Mouse (Mus musculus): ENCODE data around the gene Olfr412. TPM values are rescaled to one million over a fixed set of nuclear protein-coding genes. Genes with fewer than 3 reads are reported as not detected.

The Olfr412 gene
- polyA plus RNA-seq (2014; fragmentation: Nextera tagmentation; extraction: Ambion mirVana) = not detected in 2 replicates

- no peaks in the 10 kb centered on the region for H3K4me1 ChIP-seq (ENCODE audit: control insufficient read depth, insufficient read depth, low read length)
- ATAC-seq (replicated peaks; ENCODE audit: insufficient number of reproducible peaks, low FRiP score, low TSS enrichment, low read depth) = no peak
- no peak within 1 kb of the TSS for H3K4me2 ChIP-seq (ENCODE audit: low read depth, low read length)
- H3K9me3 ChIP-seq (replicated peaks; ENCODE audit: control insufficient read depth, low read length) = no peaks in the 10 kb centered on the region
- 77% methylated on average over 1 of the region's 1 CpGs for WGBS
- H3K27me3 ChIP-seq (ENCODE audit: control insufficient read depth, insufficient read depth, low read length) = no peaks in the 10 kb centered on the region
- DNase-seq (ENCODE audit: low spot score) = no peak
- H3K4me3 ChIP-seq (ENCODE audit: low read depth, low read length) = no peak within 1 kb of the TSS
- no peak within 1 kb of the TSS for H3K27ac ChIP-seq (replicated peaks; ENCODE audit: low read depth, low read length)
- no peak within 1 kb of the TSS for H3K9ac ChIP-seq (replicated peaks; ENCODE audit: low read length)
- H3K36me3 ChIP-seq (replicated peaks; ENCODE audit: control insufficient read depth, insufficient read depth, low read depth, low read length) = no peaks in the 10 kb centered on the region
These were observed at the start of gene Olfr412 for GRCm38 (mm10) chr11:74361769-74362168. Olfr412 (plus strand) TSS chr11:74362069.

DNA sequence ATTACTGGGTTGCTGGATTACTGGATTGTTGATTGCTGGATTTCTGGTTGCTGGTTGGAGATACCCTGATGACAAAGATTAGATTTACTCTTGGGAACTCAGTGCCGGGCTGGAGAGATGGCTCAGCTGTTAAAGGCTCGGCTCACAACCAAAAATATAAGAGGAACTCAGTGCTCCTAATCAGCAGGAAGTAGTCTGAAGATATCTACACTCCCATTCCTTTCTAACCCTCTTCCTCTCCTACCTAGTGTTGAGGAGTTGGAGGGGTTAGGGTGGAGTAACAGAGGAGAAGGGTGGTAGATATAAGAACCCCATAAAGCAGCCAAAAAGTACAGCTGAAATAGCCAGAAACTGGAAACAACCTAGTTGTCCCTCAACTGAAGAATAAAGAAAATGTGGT lies 35.8 kb upstream of the Olfr412 start:
- H3K27ac ChIP-seq (replicated peaks; ENCODE audit: low read depth, low read length) = no peak overlapping the region
- no peaks in the 10 kb centered on the region for H3K4me1 ChIP-seq (ENCODE audit: control insufficient read depth, insufficient read depth, low read length)
- no peak overlapping the region for H3K4me3 ChIP-seq (ENCODE audit: low read depth, low read length)
- no peaks in the 10 kb centered on the region for H3K36me3 ChIP-seq (replicated peaks; ENCODE audit: control insufficient read depth, insufficient read depth, low read depth, low read length)
- no peak for DNase-seq (ENCODE audit: low spot score)
- 74% methylated on average over 2 of the region's 2 CpGs for WGBS
- no peak for ATAC-seq (replicated peaks; ENCODE audit: insufficient number of reproducible peaks, low FRiP score, low TSS enrichment, low read depth)
- H3K9ac ChIP-seq (replicated peaks; ENCODE audit: low read length) = no peak overlapping the region
- no peaks in the 10 kb centered on the region for H3K9me3 ChIP-seq (replicated peaks; ENCODE audit: control insufficient read depth, low read length)
- no peaks in the 10 kb centered on the region for H3K27me3 ChIP-seq (ENCODE audit: control insufficient read depth, insufficient read depth, low read length)
- no peak overlapping the region for H3K4me2 ChIP-seq (ENCODE audit: low read depth, low read length)

DNA sequence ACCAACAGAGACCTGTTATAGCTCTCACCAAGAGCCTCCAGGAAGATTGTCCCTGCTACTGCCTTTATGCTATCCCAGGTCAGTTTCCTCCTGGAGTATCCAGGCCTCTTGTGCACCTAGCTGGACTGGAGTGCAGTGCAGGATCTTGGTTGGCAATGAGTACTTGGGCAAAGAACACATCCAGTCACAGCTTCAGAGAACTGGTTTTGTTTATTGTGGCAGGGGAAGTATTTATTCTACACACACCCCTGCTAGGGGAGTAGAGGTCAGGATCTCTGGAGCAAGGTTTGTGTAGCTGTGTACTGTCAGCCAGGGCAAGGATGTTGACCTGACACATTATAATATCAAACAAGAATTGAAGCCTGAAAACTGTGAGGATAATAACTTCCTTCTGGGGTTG lies 33.1 kb upstream of the Olfr412 start:
- ATAC-seq (replicated peaks; ENCODE audit: insufficient number of reproducible peaks, low FRiP score, low TSS enrichment, low read depth) (no peak), DNase-seq (ENCODE audit: low spot score) (no peak)
- Histone ChIP-seq H3K27me3 (ENCODE audit: control insufficient read depth, insufficient read depth, low read length) (no peaks in the 10 kb centered on the region), H3K4me3 (ENCODE audit: low read depth, low read length) (no peak overlapping the region), H3K27ac (replicated peaks; ENCODE audit: low read depth, low read length) (no peak overlapping the region), H3K9ac (replicated peaks; ENCODE audit: low read length) (no peak overlapping the region), H3K4me2 (ENCODE audit: low read depth, low read length) (no peak overlapping the region), H3K9me3 (replicated peaks; ENCODE audit: control insufficient read depth, low read length) (no peaks in the 10 kb centered on the region), H3K36me3 (replicated peaks; ENCODE audit: control insufficient read depth, insufficient read depth, low read depth, low read length) (no peaks in the 10 kb centered on the region), H3K4me1 (ENCODE audit: control insufficient read depth, insufficient read depth, low read length) (no peaks in the 10 kb centered on the region)

- ATAC-seq (replicated peaks; ENCODE audit: insufficient number of reproducible peaks, low FRiP score, low TSS enrichment, low read depth) (no peak), DNase-seq (ENCODE audit: low spot score) (no peak)
- Histone ChIP-seq H3K9ac (replicated peaks; ENCODE audit: low read length) (no peak within 1 kb of the TSS), H3K4me3 (ENCODE audit: low read depth, low read length) (no peak within 1 kb of the TSS), H3K27ac (replicated peaks; ENCODE audit: low read depth, low read length) (no peak within 1 kb of the TSS), H3K27me3 (ENCODE audit: control insufficient read depth, insufficient read depth, low read length) (no peaks in the 10 kb centered on the region), H3K4me1 (ENCODE audit: control insufficient read depth, insufficient read depth, low read length) (no peaks in the 10 kb centered on the region), H3K36me3 (replicated peaks; ENCODE audit: control insufficient read depth, insufficient read depth, low read depth, low read length) (no peaks in the 10 kb centered on the region), H3K4me2 (ENCODE audit: low read depth, low read length) (no peak within 1 kb of the TSS), H3K9me3 (replicated peaks; ENCODE audit: control insufficient read depth, low read length) (no peaks in the 10 kb centered on the region)
- 85% methylated on average over 6 of the region's 6 CpGs for WGBS
These were observed 23.9 kb upstream of the Olfr412 start, which contains the start of gene Olfr410 for GRCm38 (mm10) chr11:74337931-74338330. Olfr410 (minus strand) TSS chr11:74338031.

DNA sequence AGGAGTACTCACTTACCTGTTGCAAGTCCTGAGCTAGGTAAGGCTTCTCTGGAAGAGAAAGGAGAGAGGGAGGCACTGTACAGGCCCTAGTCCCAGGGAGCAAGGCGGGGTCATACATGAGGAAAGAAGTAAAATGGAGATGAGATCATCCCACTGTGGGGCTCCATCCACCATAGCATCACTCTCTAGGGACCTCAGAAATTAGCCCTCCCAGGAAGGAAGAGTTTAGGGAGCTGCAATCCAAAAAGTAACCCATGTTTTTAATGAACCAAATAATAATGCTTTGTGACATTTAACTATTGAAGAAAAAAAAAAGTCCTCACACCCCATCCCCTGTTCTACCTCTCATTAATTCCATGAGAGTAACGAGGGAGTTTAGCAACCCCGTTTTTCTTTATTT lies 9.3 kb upstream of the Olfr412 start, which contains the start of gene Olfr411:
Gene Olfr411, minus strand, starts transcription at position 101 of the 400 bp plus-strand sequence.
- no peak for DNase-seq (ENCODE audit: low spot score)
- no peak within 1 kb of the TSS for H3K4me2 ChIP-seq (ENCODE audit: low read depth, low read length)
- H3K36me3 ChIP-seq (replicated peaks; ENCODE audit: control insufficient read depth, insufficient read depth, low read depth, low read length) = no peaks in the 10 kb centered on the region
- no peak within 1 kb of the TSS for H3K9ac ChIP-seq (replicated peaks; ENCODE audit: low read length)
- H3K27ac ChIP-seq (replicated peaks; ENCODE audit: low read depth, low read length) = no peak within 1 kb of the TSS
- no peaks in the 10 kb centered on the region for H3K4me1 ChIP-seq (ENCODE audit: control insufficient read depth, insufficient read depth, low read length)
- no peaks in the 10 kb centered on the region for H3K27me3 ChIP-seq (ENCODE audit: control insufficient read depth, insufficient read depth, low read length)
- ATAC-seq (replicated peaks; ENCODE audit: insufficient number of reproducible peaks, low FRiP score, low TSS enrichment, low read depth) = no peak
- H3K4me3 ChIP-seq (ENCODE audit: low read depth, low read length) = no peak within 1 kb of the TSS
- H3K9me3 ChIP-seq (replicated peaks; ENCODE audit: control insufficient read depth, low read length) = no peaks in the 10 kb centered on the region
- WGBS = 79% methylated on average over 3 of the region's 3 CpGs

- Histone ChIP-seq H3K4me2 (ENCODE audit: low read depth, low read length) (no peak overlapping the region), H3K4me3 (ENCODE audit: low read depth, low read length) (no peak overlapping the region), H3K27ac (replicated peaks; ENCODE audit: low read depth, low read length) (no peak overlapping the region), H3K4me1 (ENCODE audit: control insufficient read depth, insufficient read depth, low read length) (no peaks in the 10 kb centered on the region), H3K27me3 (ENCODE audit: control insufficient read depth, insufficient read depth, low read length) (no peaks in the 10 kb centered on the region), H3K9me3 (replicated peaks; ENCODE audit: control insufficient read depth, low read length) (no peaks in the 10 kb centered on the region), H3K36me3 (replicated peaks; ENCODE audit: control insufficient read depth, insufficient read depth, low read depth, low read length) (no peaks in the 10 kb centered on the region), H3K9ac (replicated peaks; ENCODE audit: low read length) (no peak overlapping the region)
- DNase-seq (ENCODE audit: low spot score) (peak; percentile 90), ATAC-seq (replicated peaks; ENCODE audit: insufficient number of reproducible peaks, low FRiP score, low TSS enrichment, low read depth) (no peak)
- 11% methylated on average over 22 of the region's 22 CpGs for WGBS
These were observed 9.7 kb downstream of the Olfr412 start for GRCm38 (mm10) chr11:74371393-74372100.

- H3K4me3 ChIP-seq (ENCODE audit: low read depth, low read length) = no peak overlapping the region
- no peaks in the 10 kb centered on the region for H3K36me3 ChIP-seq (replicated peaks; ENCODE audit: control insufficient read depth, insufficient read depth, low read depth, low read length)
- H3K27me3 ChIP-seq (ENCODE audit: control insufficient read depth, insufficient read depth, low read length) = no peaks in the 10 kb centered on the region
- peak; percentile 53; the same call in 1 of the 2 replicates for ATAC-seq (replicated peaks; ENCODE audit: insufficient number of reproducible peaks, low FRiP score, low TSS enrichment, low read depth)
- no peak overlapping the region for H3K4me2 ChIP-seq (ENCODE audit: low read depth, low read length)
- no peaks in the 10 kb centered on the region for H3K4me1 ChIP-seq (ENCODE audit: control insufficient read depth, insufficient read depth, low read length)
- H3K9ac ChIP-seq (replicated peaks; ENCODE audit: low read length) = no peak overlapping the region
- no peak overlapping the region for H3K27ac ChIP-seq (replicated peaks; ENCODE audit: low read depth, low read length)
- peak; percentile 74 for DNase-seq (ENCODE audit: low spot score)
- WGBS = 62% methylated on average over 3 of the region's 3 CpGs
- no peaks in the 10 kb centered on the region for H3K9me3 ChIP-seq (replicated peaks; ENCODE audit: control insufficient read depth, low read length)
These were observed 15.0 kb downstream of the Olfr412 start for GRCm38 (mm10) chr11:74376847-74377246.

DNA sequence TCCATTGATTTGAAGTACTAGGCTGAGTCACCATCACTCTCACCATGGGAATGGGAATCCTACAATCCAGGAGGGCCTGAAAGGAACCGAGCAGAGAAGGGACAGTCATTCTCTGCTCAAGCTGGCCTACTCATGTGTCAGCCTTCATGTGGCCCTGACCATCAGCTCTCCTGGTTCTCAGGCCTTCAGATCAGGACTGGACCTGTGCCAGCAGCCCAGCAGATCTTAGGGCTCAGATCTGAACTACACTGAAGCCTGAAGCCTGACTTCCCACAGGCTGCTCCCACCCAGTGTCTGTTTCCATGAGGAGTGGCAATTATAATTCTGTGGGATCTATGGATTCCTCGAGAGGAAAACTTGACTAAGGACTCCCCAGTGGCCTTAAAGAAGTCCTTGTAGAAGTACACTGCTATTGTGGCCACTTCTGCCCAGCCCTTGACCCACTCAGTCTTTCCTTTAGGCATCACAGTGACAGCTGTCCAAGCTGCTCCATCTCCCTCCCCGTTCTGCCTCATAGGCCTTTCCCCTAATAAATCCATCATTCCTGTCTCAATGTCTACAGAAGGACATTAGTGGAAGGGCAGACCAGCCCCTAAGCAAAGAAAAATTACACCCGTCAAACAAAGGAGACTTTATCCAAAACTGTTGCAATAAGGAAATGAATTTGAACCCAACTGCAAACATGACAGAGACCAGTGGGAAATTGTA lies 17.5 kb downstream of the Olfr412 start:
- DNase-seq (ENCODE audit: low spot score) (no peak), ATAC-seq (replicated peaks; ENCODE audit: insufficient number of reproducible peaks, low FRiP score, low TSS enrichment, low read depth) (no peak)
- Histone ChIP-seq H3K4me2 (ENCODE audit: low read depth, low read length) (no peak overlapping the region), H3K9me3 (replicated peaks; ENCODE audit: control insufficient read depth, low read length) (no peaks in the 10 kb centered on the region), H3K27ac (replicated peaks; ENCODE audit: low read depth, low read length) (no peak overlapping the region), H3K4me3 (ENCODE audit: low read depth, low read length) (no peak overlapping the region), H3K27me3 (ENCODE audit: control insufficient read depth, insufficient read depth, low read length) (no peaks in the 10 kb centered on the region), H3K36me3 (replicated peaks; ENCODE audit: control insufficient read depth, insufficient read depth, low read depth, low read length) (no peaks in the 10 kb centered on the region), H3K9ac (replicated peaks; ENCODE audit: low read length) (no peak overlapping the region), H3K4me1 (ENCODE audit: control insufficient read depth, insufficient read depth, low read length) (no peaks in the 10 kb centered on the region)
- 64% methylated on average over 4 of the region's 4 CpGs for WGBS
